Mouse (Mus musculus) spleen, adult 2 months (tissue): ENCODE measurements around the gene Ttc38. TPM values are rescaled to one million over a fixed set of nuclear protein-coding genes. Genes with fewer than 3 reads are reported as not detected.

ENCODE experiments used
- DNase-seq, 2 experiments: peaks; one replicate each; pipeline versions ENCODE4 v3.0.0 to v3.0.0-alpha.2; 2012 to 2021; ENCODE audit warnings: low spot score in 2 of 2, low read depth in 1 of 2
- H3K27ac ChIP-seq: fragments of 200-500 bp; 2 replicates; pipeline ENCODE4 v1.5.1; 2012; ENCODE audit warnings: low read length, inconsistent platforms; ENCODE audit not compliant: insufficient read depth
- H3K27me3 ChIP-seq: fragments of 200-500 bp; 2 replicates; pipeline ENCODE4 v1.6.1; 2012; ENCODE audit warnings: mild to moderate bottlenecking, moderate library complexity, low read length, inconsistent platforms; ENCODE audit not compliant: control insufficient read depth, insufficient read depth
- H3K36me3 ChIP-seq: fragments of 200-500 bp; 2 replicates; pipeline ENCODE4 v1.6.1; 2012; ENCODE audit warnings: mild to moderate bottlenecking, low read length, inconsistent platforms; ENCODE audit not compliant: control insufficient read depth, insufficient read depth
- H3K4me1 ChIP-seq: fragments of 200-500 bp; 2 replicates; pipeline ENCODE4 v1.6.1; 2011; ENCODE audit warnings: inconsistent platforms; ENCODE audit not compliant: control insufficient read depth, insufficient read depth, insufficient read length
- H3K4me3 ChIP-seq: fragments of 200-500 bp; 2 replicates; pipeline ENCODE4 v1.5.1; 2011; ENCODE audit warnings: mild to moderate bottlenecking, inconsistent platforms; ENCODE audit not compliant: insufficient read depth, insufficient read length; ENCODE audit errors: extremely low read depth
- CTCF ChIP-seq: fragments of 200-500 bp; IDR thresholded peaks from 2 replicates; pipeline ENCODE4 v1.5.1; 2011; ENCODE audit warnings: mild to moderate bottlenecking, inconsistent platforms; ENCODE audit not compliant: insufficient read depth, insufficient read length, insufficient replicate concordance; ENCODE audit errors: extremely low read depth
- POLR2A ChIP-seq: fragments of 200-500 bp; IDR thresholded peaks from 2 replicates; pipeline ENCODE4 v1.6.1; 2011; ENCODE audit warnings: low read depth, low read length, inconsistent platforms
- WGBS: fragments of 180-500 bp; shearing (Covaris S2); methylation state at CpG from one replicate; pipeline ENCODE4 v1.1.7; 2018; 5-methylcytosine and 5-hydroxymethylcytosine counted together
- polyA plus RNA-seq: library from polyadenylated mRNA; depleted of rRNA; stranded (reverse); fragments of >200 nt; gene quantifications from 2 replicates; pipeline ENCODE4 v1.2.3, GENCODE M21; 2012

Gene Ttc38
- polyA plus RNA-seq, 1 experiment = 4.9 TPM

GRCm38 (mm10) chr15:85889235-85889634 is 57.1 kb downstream of the Ttc38 start:
- Histone ChIP-seq H3K36me3 (peaks cover 25% of the 10 kb centered on the region), H3K4me3 (no peak overlapping the region), H3K27me3 (no peaks in the 10 kb centered on the region), H3K4me1 (no peaks in the 10 kb centered on the region), H3K27ac (no peak overlapping the region)
- no peak for TF ChIP-seq CTCF
- TF ChIP-seq POLR2A = no peak
- 89% methylated on average over 4 of the region's 4 CpGs for WGBS
- DNase-seq = no peak

- Histone ChIP-seq H3K4me1 (no peaks in the 10 kb centered on the region), H3K27me3 (no peaks in the 10 kb centered on the region), H3K4me3 (no peak overlapping the region), H3K36me3 (peaks cover 22% of the 10 kb centered on the region), H3K27ac (no peak overlapping the region)
- no peak for TF ChIP-seq POLR2A
- TF ChIP-seq CTCF = no peak
- DNase-seq = no peak
- 89% methylated on average over 10 of the region's 10 CpGs for WGBS
These were observed 59.9 kb downstream of the Ttc38 start for GRCm38 (mm10) chr15:85891971-85892370.

GRCm38 (mm10) chr15:85892498-85893118 is 60.5 kb downstream of the Ttc38 start:
- no peak for DNase-seq
- Histone ChIP-seq H3K27me3 (no peaks in the 10 kb centered on the region), H3K27ac (no peak overlapping the region), H3K36me3 (peaks cover 26% of the 10 kb centered on the region), H3K4me1 (no peaks in the 10 kb centered on the region), H3K4me3 (no peak overlapping the region)
- 87% methylated on average over 13 of the region's 13 CpGs for WGBS
- TF ChIP-seq POLR2A = no peak

- H3K27ac ChIP-seq = no peak overlapping the region
- WGBS = 91% methylated on average over 7 of the region's 7 CpGs
- DNase-seq = no peak
- H3K27me3 ChIP-seq = no peaks in the 10 kb centered on the region
- no peak overlapping the region for H3K4me3 ChIP-seq
- H3K36me3 ChIP-seq = peaks cover 25% of the 10 kb centered on the region
- no peaks in the 10 kb centered on the region for H3K4me1 ChIP-seq
- TF ChIP-seq CTCF = no peak
- no peak for TF ChIP-seq POLR2A
These were observed 61.8 kb downstream of the Ttc38 start for GRCm38 (mm10) chr15:85893871-85894270.

GRCm38 (mm10) chr15:85896284-85896683 is 64.2 kb downstream of the Ttc38 start:
- no peaks in the 10 kb centered on the region for H3K4me1 ChIP-seq
- peak; percentile 88; the same call in 1 of the 2 replicates for TF ChIP-seq CTCF
- TF ChIP-seq POLR2A = no peak
- DNase-seq = peak; percentile 48 to 78
- 26% methylated on average over 8 of the region's 8 CpGs for WGBS
- no peaks in the 10 kb centered on the region for H3K27me3 ChIP-seq
- H3K4me3 ChIP-seq = no peak overlapping the region
- peaks cover 15% of the 10 kb centered on the region for H3K36me3 ChIP-seq
- no peak overlapping the region for H3K27ac ChIP-seq

GRCm38 (mm10) chr15:85897113-85897512 is 65.0 kb downstream of the Ttc38 start:
- Histone ChIP-seq H3K27me3 (no peaks in the 10 kb centered on the region), H3K4me3 (no peak overlapping the region)
- 88% methylated on average over 10 of the region's 10 CpGs for WGBS

GRCm38 (mm10) chr15:85899396-85899795 is 67.3 kb downstream of the Ttc38 start:
- Histone ChIP-seq H3K27me3 (no peaks in the 10 kb centered on the region), H3K4me1 (no peaks in the 10 kb centered on the region), H3K36me3 (peaks cover 10% of the 10 kb centered on the region), H3K27ac (no peak overlapping the region), H3K4me3 (no peak overlapping the region)
- no peak for DNase-seq
- TF ChIP-seq POLR2A = no peak
- TF ChIP-seq CTCF = no peak
- 92% methylated on average over 6 of the region's 6 CpGs for WGBS

More at GRCm38 (mm10) chr15:85897113-85897512, 65.0 kb downstream of the Ttc38 start:
- Histone ChIP-seq H3K36me3 (peaks cover 15% of the 10 kb centered on the region), H3K27ac (no peak overlapping the region), H3K4me1 (no peaks in the 10 kb centered on the region)
- no peak for TF ChIP-seq CTCF
- no peak for TF ChIP-seq POLR2A
- no peak for DNase-seq
